Mouse (Mus musculus) heart, adult 18-20 months (tissue): Measurements from ENCODE around the gene Ctnnb1. TPM values are rescaled to one million over a fixed set of nuclear protein-coding genes. Genes with fewer than 3 reads are reported as not detected.

Source experiments
- DNase-seq, 2 experiments: peaks; one replicate each; pipeline ENCODE4 v3.0.0; 2021 to 2022; ENCODE audit warnings: mixed read lengths in 1 of 2
- total RNA-seq, 2 experiments: library from RNA; stranded (reverse); gene quantifications; 2 replicates each; pipeline ENCODE4 v1.2.3; 2021

Gene Ctnnb1
- total RNA-seq, 2 experiments from 2014 or later: 384 to 392 TPM

GRCm38 (mm10) chr9:120961969-120962700 lies 33.1 kb downstream of the Ctnnb1 start:
- DNase-seq: peak; percentile 57 to 72

GRCm38 (mm10) chr9:120963104-120963503 lies 34.1 kb downstream of the Ctnnb1 start:
- no peak for DNase-seq

GRCm38 (mm10) chr9:120963720-120964119 lies 34.7 kb downstream of the Ctnnb1 start:
- DNase-seq: no peak

DNA sequence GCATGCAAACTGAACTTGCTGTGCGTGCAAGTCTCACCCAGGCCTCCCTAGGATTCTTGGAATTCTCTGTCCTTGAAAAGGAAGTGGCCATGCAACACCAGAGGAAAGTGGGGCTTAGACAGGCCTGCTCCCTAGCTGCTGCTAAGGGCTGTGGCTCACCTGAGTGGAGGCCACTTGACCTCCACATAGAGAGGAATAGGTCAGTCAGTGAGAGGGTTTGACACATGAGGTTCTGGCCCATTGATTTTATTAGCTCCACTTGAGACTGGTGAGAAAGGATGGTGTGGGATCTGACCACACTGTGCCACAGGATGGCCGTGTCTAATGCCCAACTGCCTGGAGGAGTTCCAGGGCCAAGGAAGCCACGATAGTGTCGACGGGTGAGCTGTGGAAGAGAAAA lies 35.2 kb downstream of the Ctnnb1 start:
- DNase-seq: no peak

DNA sequence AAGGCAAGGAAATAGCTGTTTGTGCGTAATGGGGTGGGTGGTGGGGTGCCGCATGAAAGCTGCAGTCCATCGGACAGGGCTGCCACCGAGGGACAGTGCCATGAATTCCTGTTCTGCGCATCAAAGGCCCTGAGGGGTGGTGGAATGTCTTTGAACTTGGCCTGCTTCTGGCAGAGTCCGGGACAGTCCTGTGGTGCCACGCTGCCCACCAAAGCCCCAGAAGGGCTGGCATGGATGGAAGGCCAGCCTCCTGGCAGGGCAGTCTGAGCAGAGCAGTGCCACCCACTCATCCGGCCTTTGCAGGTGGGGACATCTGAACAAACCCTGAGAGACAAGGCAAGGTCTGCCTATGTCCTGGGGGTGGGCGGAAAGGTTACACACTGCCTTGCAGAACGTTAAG lies 36.0 kb downstream of the Ctnnb1 start:
- no peak for DNase-seq

GRCm38 (mm10) chr9:120973026-120973515 lies 44.1 kb downstream of the Ctnnb1 start:
- DNase-seq: no peak

DNA sequence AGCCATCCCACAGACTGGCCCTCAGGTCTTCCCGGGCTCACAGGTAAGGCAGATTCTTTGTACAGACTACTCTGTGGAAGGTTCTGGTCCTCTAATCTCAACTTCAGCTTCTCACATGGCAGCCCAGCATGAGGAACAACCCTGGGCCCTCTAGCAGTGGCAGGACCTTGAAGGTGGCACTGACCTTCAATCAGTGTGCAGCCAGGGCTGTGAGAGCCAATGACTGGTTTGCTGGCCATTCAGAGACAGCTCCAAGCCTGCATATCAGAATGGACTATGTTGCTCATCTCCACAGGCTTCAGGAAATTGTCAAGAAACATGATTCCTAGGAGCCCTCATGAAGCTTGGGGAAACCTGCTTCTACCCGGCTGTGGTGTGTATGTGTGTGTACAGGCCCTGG lies 45.2 kb downstream of the Ctnnb1 start:
- no peak for DNase-seq

DNA sequence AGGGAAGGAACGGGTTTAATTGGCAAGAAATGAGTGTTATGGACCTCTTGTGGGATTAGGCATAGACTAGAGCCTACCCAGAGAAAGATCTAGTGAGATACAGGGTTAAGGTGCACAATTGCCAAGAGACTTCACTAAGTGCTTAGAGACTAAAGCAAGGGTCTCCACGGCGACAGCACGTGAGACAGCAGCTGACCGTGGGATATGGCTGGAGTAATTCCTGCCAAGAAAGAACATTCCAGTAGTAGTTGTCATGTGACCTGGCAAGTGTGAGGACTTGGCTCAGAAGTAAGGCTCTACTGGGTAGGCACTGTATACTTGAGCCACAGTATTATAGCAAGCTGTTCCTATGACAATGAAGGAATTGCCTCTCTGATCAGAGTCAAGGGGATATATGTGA lies 47.1 kb downstream of the Ctnnb1 start:
- DNase-seq: peak; percentile 57 to 59

- no peak for DNase-seq
These were observed 47.8 kb downstream of the Ctnnb1 start for GRCm38 (mm10) chr9:120976856-120977255.

- no peak for DNase-seq
These were observed 52.8 kb downstream of the Ctnnb1 start for GRCm38 (mm10) chr9:120981777-120982176.

- DNase-seq: no peak
These were observed 54.8 kb downstream of the Ctnnb1 start for GRCm38 (mm10) chr9:120983849-120984248.

DNA sequence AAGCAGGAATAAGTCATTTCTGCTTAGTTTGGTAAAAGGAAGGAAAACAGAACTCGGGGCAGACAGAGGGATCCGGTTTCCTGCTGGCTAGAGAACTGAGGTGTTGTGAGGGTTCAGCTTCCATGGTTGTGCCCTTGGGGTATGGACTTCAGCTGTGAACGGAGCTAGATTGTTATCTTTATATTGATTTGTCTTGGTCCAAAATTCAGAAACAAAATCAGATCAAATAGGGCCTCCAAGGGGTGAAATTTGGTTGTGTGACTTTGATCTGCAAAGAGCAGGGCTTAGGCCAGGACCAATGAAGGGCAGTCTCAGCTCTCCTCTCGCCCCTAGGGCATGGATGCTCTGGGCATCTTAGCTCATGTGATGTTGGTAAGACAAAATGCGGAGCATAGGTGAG lies 55.5 kb downstream of the Ctnnb1 start:
- DNase-seq: no peak

- no peak for DNase-seq
These were observed 56.0 kb downstream of the Ctnnb1 start for GRCm38 (mm10) chr9:120985009-120985408.

DNA sequence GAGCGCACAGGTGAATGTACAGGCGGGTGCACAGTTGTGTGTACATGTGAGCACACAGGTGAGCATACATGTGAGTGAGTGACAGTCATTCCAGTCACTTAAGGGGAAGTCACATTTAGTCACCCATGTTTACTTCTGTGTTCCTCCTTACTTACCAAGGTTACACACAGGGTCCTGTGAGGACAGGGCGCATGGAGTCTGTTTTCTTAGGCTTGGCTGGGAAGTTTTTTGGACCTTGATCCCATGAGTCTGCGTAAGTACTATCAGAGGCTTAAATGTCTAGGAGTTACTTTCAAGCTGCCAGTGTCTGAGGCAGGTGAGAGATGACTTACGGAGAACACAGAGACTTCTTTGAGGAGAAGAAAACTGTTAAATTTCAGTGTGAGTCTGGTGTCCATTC lies 56.5 kb downstream of the Ctnnb1 start:
- no peak for DNase-seq

- no peak for DNase-seq
These were observed 57.2 kb downstream of the Ctnnb1 start for GRCm38 (mm10) chr9:120986255-120986654.

GRCm38 (mm10) chr9:120986994-120987393 lies 58.0 kb downstream of the Ctnnb1 start:
- DNase-seq: no peak

GRCm38 (mm10) chr9:120988088-120988487 lies 59.1 kb downstream of the Ctnnb1 start:
- DNase-seq: no peak

GRCm38 (mm10) chr9:120989806-120990700 lies 61.0 kb downstream of the Ctnnb1 start:
- DNase-seq: no peak

- no peak for DNase-seq
These were observed 62.8 kb downstream of the Ctnnb1 start for GRCm38 (mm10) chr9:120991801-120992200.

- DNase-seq: peak in 1 of 2 experiments; percentile 18
These were observed 64.0 kb downstream of the Ctnnb1 start for GRCm38 (mm10) chr9:120993004-120993403.

DNA sequence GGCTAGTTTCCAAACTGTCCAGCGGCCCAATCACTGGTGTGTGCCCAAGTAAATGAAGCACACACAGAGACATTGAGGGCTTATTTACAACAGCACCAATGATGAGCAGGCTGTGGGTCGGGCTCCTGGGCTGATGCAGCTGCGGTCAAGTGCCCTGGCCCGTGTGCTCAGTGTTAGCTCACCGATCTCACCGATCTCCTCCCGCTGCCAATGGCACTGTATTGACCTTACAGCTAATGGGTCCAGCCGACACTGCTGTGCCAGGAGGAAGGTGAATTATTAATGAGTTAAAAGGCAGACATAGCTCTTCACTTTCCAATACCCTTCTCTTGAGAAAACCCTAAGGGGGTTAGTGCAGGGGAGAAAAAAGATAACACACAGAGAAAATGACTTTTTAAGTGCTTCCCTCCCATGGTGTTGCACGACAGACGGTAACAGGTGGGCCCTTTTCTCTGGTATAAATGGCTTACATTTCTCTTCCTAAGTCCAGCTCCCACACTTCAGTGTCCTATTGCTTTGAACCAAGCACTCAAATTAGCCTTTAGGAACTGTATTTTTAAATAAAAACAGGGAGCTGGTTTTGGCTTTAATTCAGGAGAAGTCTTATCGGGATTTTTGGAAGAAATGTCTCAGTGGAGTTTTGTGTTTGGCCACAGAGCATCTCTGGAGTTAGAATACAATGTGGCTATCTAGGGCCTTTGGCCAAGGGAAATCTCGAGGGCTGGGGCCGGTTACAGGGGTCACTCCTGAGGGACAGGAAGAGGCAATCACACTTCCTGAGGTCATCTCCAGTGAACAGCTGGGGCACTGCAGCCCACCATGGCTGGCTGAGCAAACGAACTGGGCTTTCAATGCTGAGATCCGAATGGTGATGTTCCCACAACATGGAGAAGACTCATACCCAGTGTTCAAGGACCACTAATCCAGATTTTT lies 65.5 kb downstream of the Ctnnb1 start:
- peak; percentile 35 to 56 for DNase-seq

DNA sequence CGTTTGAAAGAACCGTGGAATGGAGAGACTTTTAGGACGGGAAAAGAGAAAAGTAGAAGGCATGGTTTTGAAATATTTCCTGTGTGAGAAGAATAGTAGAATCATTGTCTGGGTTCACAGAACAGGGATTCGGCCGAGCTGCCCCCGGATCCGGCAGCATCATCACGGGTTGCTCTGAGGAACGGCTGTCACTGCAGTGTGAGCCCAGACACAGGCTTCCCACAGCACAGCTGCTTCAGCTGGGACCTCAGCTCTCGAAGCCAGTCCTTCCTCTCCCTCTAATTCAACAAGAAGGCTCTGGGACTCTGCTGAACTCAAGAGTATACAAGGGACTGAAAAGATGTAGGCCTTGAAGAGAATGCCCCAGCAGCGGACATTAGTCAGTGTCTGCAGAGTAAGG lies 69.7 kb downstream of the Ctnnb1 start:
- no peak for DNase-seq
